Mouse (Mus musculus) limb, embryonic 15.5 days (tissue): ENCODE measurements at regions not wholly inside any gene's neighbourhood (a gene's known extent, or its start where the extent isn't known, plus 50 kb on each side); places are given as distances from the start of the nearest gene placed in this dataset.

Experiments
- ATAC-seq: fragments of 200-750 bp; cut with Nextera tagmentation; 2 replicates; pipeline ENCODE4 v1.8.0; 2017; ENCODE audit warnings: low read depth, moderate TSS enrichment; ENCODE audit not compliant: insufficient number of reproducible peaks, low FRiP score, low TSS enrichment
- H3K27ac ChIP-seq: fragments of 300-500 bp; sonication (generic); 2 replicates; pipeline ENCODE4 v1.5.1; 2015; ENCODE audit warnings: moderate library complexity, mild to moderate bottlenecking, inconsistent platforms
- H3K27me3 ChIP-seq: fragments of 300-500 bp; sonication (generic); 2 replicates; pipeline ENCODE4 v1.6.1; 2015; ENCODE audit warnings: inconsistent platforms
- H3K36me3 ChIP-seq: fragments of 300-500 bp; sonication (generic); 2 replicates; pipeline ENCODE4 v1.6.1; 2015; ENCODE audit warnings: inconsistent platforms
- H3K4me1 ChIP-seq: fragments of 300-500 bp; sonication (generic); 2 replicates; pipeline ENCODE4 v1.6.1; 2015; ENCODE audit warnings: inconsistent platforms
- H3K4me2 ChIP-seq: fragments of 300-500 bp; sonication (generic); 2 replicates; pipeline ENCODE4 v1.6.1; 2015; ENCODE audit warnings: mild to moderate bottlenecking, inconsistent platforms
- H3K4me3 ChIP-seq: fragments of 300-500 bp; sonication (generic); 2 replicates; pipeline ENCODE4 v1.5.1; 2015; ENCODE audit warnings: mild to moderate bottlenecking, inconsistent platforms
- H3K9ac ChIP-seq: fragments of 300-500 bp; sonication (generic); 2 replicates; pipeline ENCODE4 v1.6.1; 2015; ENCODE audit warnings: inconsistent platforms
- H3K9me3 ChIP-seq: fragments of 300-500 bp; sonication (generic); 2 replicates; pipeline ENCODE4 v1.6.1; 2016; ENCODE audit warnings: inconsistent platforms
- WGBS: fragments of 180-500 bp; shearing (Covaris S2); methylation state at CpG from one replicate; pipeline ENCODE4 v1.1.7; 2015; 5-methylcytosine and 5-hydroxymethylcytosine counted together

DNA sequence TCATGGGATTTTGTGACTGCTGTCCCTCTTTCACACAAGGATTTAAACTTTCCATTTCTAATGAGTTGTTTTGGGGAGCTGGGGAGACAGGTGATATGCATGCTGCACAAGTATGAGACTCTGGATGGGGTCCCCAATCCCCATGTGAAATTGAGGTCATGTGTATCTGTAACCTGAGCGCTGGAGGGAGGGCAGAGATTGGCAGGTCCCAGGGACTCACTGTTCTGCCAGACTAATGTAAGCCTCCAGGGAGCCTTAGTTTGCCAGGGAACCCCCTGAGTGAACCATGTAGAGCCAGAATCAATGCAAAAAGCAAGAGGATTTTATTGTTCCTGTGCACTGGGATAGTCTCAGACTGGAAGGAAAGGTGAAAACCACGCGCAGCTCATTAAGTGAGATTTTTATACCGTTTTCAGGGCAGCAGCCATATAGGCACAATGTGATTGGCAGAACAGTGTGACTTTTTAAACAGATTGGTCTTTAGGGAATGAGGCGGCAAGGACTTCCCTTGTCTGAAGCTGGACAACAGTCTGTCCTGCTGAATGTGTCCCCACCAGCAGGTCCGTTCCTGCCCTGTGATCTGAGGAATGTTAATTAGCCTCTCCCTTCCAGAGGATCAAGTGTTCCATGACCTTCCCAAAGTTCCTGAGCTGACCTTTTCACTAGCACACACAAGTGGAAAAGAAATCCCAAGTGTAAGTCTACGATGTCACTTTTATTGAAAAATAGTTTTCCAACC, 59.9 kb upstream of the Oxgr1 start:
- no peak overlapping the region for H3K27ac ChIP-seq
- H3K9me3 ChIP-seq = no peaks in the 10 kb centered on the region
- peaks cover 5% of the 10 kb centered on the region; the same call in 1 of the 2 replicates for H3K4me1 ChIP-seq
- H3K4me3 ChIP-seq = no peak overlapping the region
- no peak overlapping the region for H3K4me2 ChIP-seq
- no peaks in the 10 kb centered on the region for H3K36me3 ChIP-seq
- 33% methylated on average over 7 of the region's 7 CpGs for WGBS
- no peaks in the 10 kb centered on the region for H3K27me3 ChIP-seq
- ATAC-seq = no peak
- H3K9ac ChIP-seq = no peak overlapping the region

DNA sequence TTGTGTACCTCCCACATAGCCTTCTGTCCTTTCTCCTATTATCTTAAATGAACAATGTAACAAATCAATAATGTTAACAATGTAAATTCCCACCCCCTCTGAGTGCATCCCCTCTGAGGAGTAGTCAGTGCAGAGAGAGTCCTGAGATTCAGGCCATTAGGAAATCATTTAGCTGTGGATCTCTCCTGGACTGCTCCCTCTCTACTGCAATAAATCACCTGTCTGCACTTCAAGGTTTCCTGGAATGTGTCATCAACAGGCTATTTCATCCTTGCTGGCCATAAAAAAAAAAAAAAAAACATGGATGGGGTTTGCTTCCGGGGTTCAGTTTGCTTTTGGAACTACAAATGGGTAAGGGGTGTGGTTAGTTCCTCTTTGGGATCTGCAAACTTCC, 60.5 kb upstream of the Oxgr1 start:
- no peak overlapping the region for H3K27ac ChIP-seq
- no peaks in the 10 kb centered on the region for H3K9me3 ChIP-seq
- no peak for ATAC-seq
- H3K9ac ChIP-seq = no peak overlapping the region
- H3K36me3 ChIP-seq = no peaks in the 10 kb centered on the region
- WGBS = 13% methylated on average over 1 of the region's 1 CpGs
- H3K4me1 ChIP-seq = peaks cover 5% of the 10 kb centered on the region; the same call in 1 of the 2 replicates
- no peak overlapping the region for H3K4me2 ChIP-seq
- H3K4me3 ChIP-seq = no peak overlapping the region
- H3K27me3 ChIP-seq = no peaks in the 10 kb centered on the region

DNA sequence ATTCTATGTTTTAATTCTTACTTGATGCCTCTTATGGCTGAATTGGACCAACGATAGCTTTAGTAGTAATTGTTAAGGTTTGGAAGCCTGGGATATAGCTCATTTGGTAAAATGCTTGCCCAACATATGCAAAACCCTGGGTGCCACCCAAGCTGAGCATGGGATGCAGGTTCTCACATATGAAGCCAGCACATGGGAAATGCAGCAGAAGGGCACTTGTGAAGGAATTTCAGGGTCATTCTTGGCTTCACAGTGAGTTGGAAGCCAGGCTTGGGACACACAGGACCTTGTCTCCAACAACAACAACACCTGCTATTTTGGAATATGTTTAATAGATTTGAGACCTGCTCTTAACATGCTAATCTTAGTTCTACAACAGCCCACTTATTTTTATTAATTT, 67.6 kb upstream of the Oxgr1 start:
- H3K27me3 ChIP-seq = no peaks in the 10 kb centered on the region
- H3K27ac ChIP-seq = no peak overlapping the region
- WGBS = 89% methylated on average over 1 of the region's 1 CpGs
- no peak overlapping the region for H3K4me3 ChIP-seq
- H3K4me2 ChIP-seq = no peak overlapping the region
- no peaks in the 10 kb centered on the region for H3K9me3 ChIP-seq
- ATAC-seq = no peak
- H3K9ac ChIP-seq = no peak overlapping the region
- H3K36me3 ChIP-seq = no peaks in the 10 kb centered on the region
- no peaks in the 10 kb centered on the region for H3K4me1 ChIP-seq

DNA sequence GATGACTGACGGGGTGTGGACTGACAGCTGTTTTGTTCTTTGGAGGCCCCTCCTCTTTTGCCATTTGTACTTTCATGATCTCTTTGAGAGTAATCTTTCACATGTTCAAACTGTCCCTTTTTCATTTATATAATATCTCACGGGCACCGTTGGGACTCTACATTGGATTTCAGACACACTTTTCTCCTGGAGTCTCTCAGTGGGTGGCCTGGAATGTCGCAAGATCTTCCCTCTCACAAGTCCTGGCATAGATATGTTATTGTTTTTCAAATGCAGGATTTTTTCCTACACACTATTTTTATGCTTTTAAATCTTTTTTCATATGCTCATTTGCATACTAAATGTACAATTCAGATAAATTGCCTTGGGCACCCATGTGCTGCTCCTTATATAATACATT, 71.1 kb upstream of the Oxgr1 start:
- ATAC-seq = no peak
- H3K36me3 ChIP-seq = no peaks in the 10 kb centered on the region
- H3K4me1 ChIP-seq = no peaks in the 10 kb centered on the region
- 82% methylated on average over 4 of the region's 4 CpGs for WGBS
- H3K4me2 ChIP-seq = no peak overlapping the region
- H3K4me3 ChIP-seq = no peak overlapping the region
- no peaks in the 10 kb centered on the region for H3K9me3 ChIP-seq
- no peaks in the 10 kb centered on the region for H3K27me3 ChIP-seq
- H3K27ac ChIP-seq = no peak overlapping the region
- no peak overlapping the region for H3K9ac ChIP-seq

DNA sequence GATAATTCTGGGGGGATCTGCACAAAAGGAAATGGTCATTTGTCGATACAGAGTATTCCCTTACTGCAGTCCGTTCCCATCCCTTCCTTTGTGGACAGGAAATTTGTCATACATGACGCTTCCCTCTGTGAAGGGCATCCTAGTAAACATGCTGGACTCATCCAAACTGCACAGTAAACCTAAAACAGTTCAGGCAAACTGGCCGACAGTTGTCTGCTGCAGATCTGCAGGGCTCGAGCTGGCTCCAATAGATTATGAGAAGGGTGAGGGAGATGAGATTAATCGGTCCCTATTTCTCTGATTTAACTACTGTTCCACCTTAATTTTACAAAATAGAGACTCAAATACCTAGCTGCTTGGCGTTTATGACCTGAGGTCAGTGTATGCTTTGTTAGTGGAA, 76.3 kb upstream of the Oxgr1 start:
- H3K9ac ChIP-seq = no peak overlapping the region
- no peak overlapping the region for H3K4me2 ChIP-seq
- H3K4me3 ChIP-seq = no peak overlapping the region
- no peak overlapping the region for H3K27ac ChIP-seq
- WGBS = 85% methylated on average over 7 of the region's 7 CpGs
- H3K4me1 ChIP-seq = no peaks in the 10 kb centered on the region
- ATAC-seq = no peak
- no peaks in the 10 kb centered on the region for H3K9me3 ChIP-seq
- H3K27me3 ChIP-seq = no peaks in the 10 kb centered on the region
- no peaks in the 10 kb centered on the region for H3K36me3 ChIP-seq

DNA sequence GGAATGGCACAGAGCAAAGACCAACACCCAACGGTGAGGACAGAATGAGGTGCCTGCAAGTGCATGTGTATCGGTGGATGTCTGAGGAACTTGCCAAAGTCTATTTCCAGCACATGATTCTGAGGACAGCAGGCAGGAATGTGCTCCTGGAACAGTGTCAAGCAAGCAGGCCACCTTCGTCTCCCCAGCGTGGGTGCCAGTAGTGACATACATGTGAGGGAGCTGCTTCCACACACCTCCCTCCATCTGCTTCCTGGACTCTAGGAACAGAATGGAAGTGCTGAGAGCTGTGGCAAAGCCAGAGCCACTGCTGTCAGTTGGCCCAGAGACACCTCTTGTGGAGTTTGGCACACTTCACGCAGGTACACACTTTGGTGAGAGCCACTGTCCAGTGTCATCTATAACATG, 76.9 kb upstream of the Oxgr1 start:
- no peak overlapping the region for H3K9ac ChIP-seq
- 79% methylated on average over 5 of the region's 5 CpGs for WGBS
- H3K4me3 ChIP-seq = no peak overlapping the region
- no peak overlapping the region for H3K4me2 ChIP-seq
- no peaks in the 10 kb centered on the region for H3K27me3 ChIP-seq
- no peaks in the 10 kb centered on the region for H3K9me3 ChIP-seq
- H3K36me3 ChIP-seq = no peaks in the 10 kb centered on the region
- no peak overlapping the region for H3K27ac ChIP-seq
- H3K4me1 ChIP-seq = no peaks in the 10 kb centered on the region
- ATAC-seq = no peak

DNA sequence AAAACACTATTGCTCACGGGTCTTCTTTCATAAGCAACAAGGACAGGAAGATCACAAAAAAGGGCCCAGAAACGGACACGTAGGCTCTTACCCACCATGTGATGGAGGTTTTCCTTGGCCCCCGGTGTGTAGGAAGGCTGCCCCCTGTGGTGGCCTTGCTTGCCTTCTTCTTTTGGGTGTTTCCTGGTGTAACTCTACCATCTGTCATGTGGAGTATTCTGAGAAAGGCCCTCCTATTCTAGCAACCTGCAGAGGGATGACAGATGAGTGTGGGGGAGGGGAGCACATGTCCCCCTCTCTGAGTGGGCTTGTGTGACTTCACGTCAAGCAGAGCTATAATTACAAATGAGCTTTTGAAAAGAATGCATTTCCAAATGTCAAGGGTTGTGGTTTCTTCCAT, 77.3 kb upstream of the Oxgr1 start:
- H3K27me3 ChIP-seq = no peaks in the 10 kb centered on the region
- no peak for ATAC-seq

DNA sequence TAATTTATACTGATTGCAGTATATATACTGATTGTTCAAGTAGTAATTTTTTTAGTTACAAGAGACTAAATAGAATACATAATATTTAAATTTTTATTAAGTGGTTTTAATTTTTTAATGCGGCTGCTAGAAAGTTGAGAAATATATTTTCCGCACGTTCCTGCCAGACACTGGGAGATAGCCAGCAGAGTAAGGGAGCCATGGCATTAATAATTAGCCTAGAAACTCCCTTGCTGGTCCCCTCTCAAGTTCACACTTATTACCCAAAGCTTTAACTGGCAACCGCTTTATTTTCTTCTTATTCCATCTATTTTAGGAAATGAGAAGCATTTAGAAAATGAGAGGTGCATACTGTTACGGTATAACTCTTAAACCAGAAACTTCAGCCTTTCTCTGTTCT, 78.0 kb upstream of the Oxgr1 start:
- 76% methylated on average over 5 of the region's 5 CpGs for WGBS
- H3K4me3 ChIP-seq = no peak overlapping the region
- H3K9me3 ChIP-seq = no peaks in the 10 kb centered on the region
- ATAC-seq = no peak
- no peak overlapping the region for H3K9ac ChIP-seq
- H3K36me3 ChIP-seq = no peaks in the 10 kb centered on the region
- H3K4me2 ChIP-seq = no peak overlapping the region
- no peaks in the 10 kb centered on the region for H3K27me3 ChIP-seq
- H3K4me1 ChIP-seq = no peaks in the 10 kb centered on the region
- H3K27ac ChIP-seq = no peak overlapping the region

More for the DNA sequence above, 77.3 kb upstream of the Oxgr1 start:
- 74% methylated on average over 5 of the region's 5 CpGs for WGBS
- H3K9me3 ChIP-seq = no peaks in the 10 kb centered on the region
- H3K4me1 ChIP-seq = no peaks in the 10 kb centered on the region
- no peak overlapping the region for H3K9ac ChIP-seq
- H3K27ac ChIP-seq = no peak overlapping the region
- no peaks in the 10 kb centered on the region for H3K36me3 ChIP-seq
- H3K4me3 ChIP-seq = no peak overlapping the region
- H3K4me2 ChIP-seq = no peak overlapping the region

DNA sequence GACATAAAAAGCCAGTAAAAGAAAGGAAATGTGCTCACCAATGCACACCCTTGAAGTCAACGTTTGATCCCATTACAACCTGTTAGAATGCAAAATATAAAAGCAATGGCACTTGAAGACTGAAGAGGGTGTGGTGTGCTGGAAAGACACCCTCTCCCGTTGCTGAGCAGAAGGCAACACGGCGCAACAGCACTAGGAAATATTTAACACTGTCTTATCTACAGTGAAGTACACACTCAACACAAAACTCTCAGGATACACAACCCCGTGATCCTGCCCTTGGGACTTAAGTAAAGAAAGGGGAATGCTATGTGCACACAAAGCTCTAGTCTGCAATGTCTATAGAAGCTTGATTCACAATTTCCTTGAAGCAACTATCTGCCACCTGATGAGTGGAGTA, 83.1 kb upstream of the Oxgr1 start:
- Histone ChIP-seq H3K27ac (no peak overlapping the region), H3K4me2 (no peak overlapping the region), H3K27me3 (no peaks in the 10 kb centered on the region), H3K36me3 (no peaks in the 10 kb centered on the region), H3K9ac (no peak overlapping the region), H3K9me3 (no peaks in the 10 kb centered on the region), H3K4me1 (no peaks in the 10 kb centered on the region), H3K4me3 (no peak overlapping the region)
- no peak for ATAC-seq
- 85% methylated on average over 5 of the region's 5 CpGs for WGBS

DNA sequence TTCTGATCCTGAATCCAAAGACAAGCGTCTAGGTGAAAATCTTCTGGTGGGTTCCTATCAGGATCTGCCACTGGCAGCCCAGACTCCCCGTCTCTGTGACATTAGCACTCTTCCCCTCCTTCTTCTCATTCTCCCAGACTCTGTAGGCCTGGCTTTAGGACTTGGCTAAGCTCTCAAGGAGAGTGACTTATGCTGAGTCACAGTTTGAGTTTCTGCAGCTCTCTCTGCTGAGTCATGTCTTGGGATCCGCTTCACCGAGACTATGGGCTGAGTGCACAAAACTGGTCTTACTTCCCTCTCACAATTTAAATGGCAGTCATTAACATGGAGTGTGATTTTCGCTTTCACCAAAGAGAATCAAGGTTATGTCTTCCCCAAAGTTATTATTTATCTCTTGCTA, 85.2 kb upstream of the Oxgr1 start:
- ATAC-seq = no peak
- H3K36me3 ChIP-seq = no peaks in the 10 kb centered on the region
- no peak overlapping the region for H3K4me2 ChIP-seq
- no peak overlapping the region for H3K27ac ChIP-seq
- H3K4me3 ChIP-seq = no peak overlapping the region
- no peaks in the 10 kb centered on the region for H3K27me3 ChIP-seq
- H3K4me1 ChIP-seq = no peaks in the 10 kb centered on the region
- 74% methylated on average over 5 of the region's 5 CpGs for WGBS
- no peak overlapping the region for H3K9ac ChIP-seq
- no peaks in the 10 kb centered on the region for H3K9me3 ChIP-seq

DNA sequence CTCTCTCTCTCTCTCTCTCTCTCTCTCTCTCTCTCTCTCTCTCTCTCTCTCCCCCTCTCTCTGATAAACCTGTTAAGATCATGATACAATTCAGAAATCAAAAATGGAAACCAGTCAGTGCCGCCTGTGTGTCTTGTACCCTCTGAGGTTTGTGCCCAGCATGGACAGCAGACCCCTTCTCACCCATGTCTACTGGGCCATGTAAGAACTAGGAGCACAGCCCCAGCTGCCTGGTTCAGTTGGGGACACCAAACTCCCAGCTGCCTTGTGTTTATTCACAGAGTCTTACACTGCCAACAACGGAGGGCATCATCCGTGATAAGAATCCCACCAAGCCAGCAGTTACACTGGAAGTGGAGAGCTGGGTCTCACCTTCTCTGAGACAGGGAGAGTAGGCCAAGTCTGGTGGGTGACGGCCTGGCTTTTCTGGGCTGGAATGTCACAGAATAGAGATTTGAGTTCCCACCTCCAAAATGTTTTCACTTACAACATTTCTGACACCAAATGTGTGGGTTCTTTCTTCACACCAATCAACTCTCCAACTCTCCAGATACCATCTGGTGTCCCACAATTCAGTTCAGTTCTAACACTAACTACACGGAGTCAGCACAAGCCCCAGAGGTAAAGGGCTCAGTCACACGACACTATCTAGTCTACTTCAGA, 92.2 kb upstream of the Oxgr1 start:
- no peak overlapping the region for H3K27ac ChIP-seq
- H3K9ac ChIP-seq = no peak overlapping the region
- H3K36me3 ChIP-seq = no peaks in the 10 kb centered on the region
- no peak overlapping the region for H3K4me3 ChIP-seq
- no peak for ATAC-seq
- 76% methylated on average over 6 of the region's 6 CpGs for WGBS
- H3K4me1 ChIP-seq = peaks cover 7% of the 10 kb centered on the region; the same call in 1 of the 2 replicates
- no peak overlapping the region for H3K4me2 ChIP-seq
- H3K27me3 ChIP-seq = no peaks in the 10 kb centered on the region
- H3K9me3 ChIP-seq = no peaks in the 10 kb centered on the region

DNA sequence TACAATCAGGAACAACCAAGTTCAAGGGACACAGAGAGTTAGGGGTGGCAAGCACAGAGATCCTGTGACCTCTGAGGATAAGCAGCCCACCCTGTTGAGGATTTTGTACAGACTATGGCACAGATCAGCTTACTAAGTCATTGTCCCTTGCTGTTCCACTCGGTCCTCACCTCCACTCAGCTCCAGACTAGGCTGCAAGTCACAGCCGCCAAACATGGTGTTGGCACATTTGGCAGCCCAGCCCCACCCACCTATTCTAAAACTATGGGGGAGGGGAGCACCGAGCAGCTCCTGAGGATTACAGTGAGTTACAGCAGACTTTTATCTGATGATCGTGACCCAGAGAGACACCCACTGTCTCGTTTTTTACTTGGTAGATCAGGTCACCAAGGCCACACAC, 93.0 kb upstream of the Oxgr1 start:
- Histone ChIP-seq H3K9ac (no peak overlapping the region), H3K36me3 (no peaks in the 10 kb centered on the region), H3K4me2 (no peak overlapping the region), H3K27ac (no peak overlapping the region), H3K4me3 (no peak overlapping the region), H3K9me3 (no peaks in the 10 kb centered on the region), H3K27me3 (no peaks in the 10 kb centered on the region), H3K4me1 (peaks cover 7% of the 10 kb centered on the region; the same call in 1 of the 2 replicates)
- whole genome bisulfite sequencing = 46% methylated on average over 5 of the region's 5 CpGs
- no peak for ATAC-seq
